Mouse (Mus musculus) MEL (cell line): ENCODE measurements around the gene Gpx4. TPM values are rescaled to one million over a fixed set of nuclear protein-coding genes. Genes with fewer than 3 reads are reported as not detected.
A peak's percentile ranks its signal among the peaks of the same experiment; 100 is the strongest.

Experiments
- DNase-seq: peaks from one replicate; pipeline ENCODE4 v3.0.0; 2011; ENCODE audit warnings: low read depth, low spot score
- H3K27ac ChIP-seq: 2 replicates; pipeline ENCODE4 v1.5.1; 2012; ENCODE audit warnings: low read depth, mild to moderate bottlenecking, control low read depth, low read length, moderate library complexity; ENCODE audit not compliant: control insufficient read depth
- H3K27me3 ChIP-seq, 2 experiments: fragments of 150-350 bp in 1 of 2; sonication (generic) in 1 of 2; 2 replicates each; pipeline ENCODE4 v1.6.1; 2012; ENCODE audit warnings: low read length in 2 of 2, mild to moderate bottlenecking in 2 of 2, improper control_type of control experiment in 1 of 2, moderate library complexity in 1 of 2; ENCODE audit not compliant: insufficient read depth in 2 of 2, control insufficient read depth in 1 of 2
- H3K36me3 ChIP-seq, 2 experiments: 2 replicates each; pipeline ENCODE4 v1.6.1; 2012 to 2014; ENCODE audit warnings: low read length in 2 of 2, improper control_type of control experiment in 1 of 2, inconsistent platforms in 1 of 2, mild to moderate bottlenecking in 1 of 2; ENCODE audit not compliant: insufficient read depth in 2 of 2, control insufficient read depth in 1 of 2
- H3K4me1 ChIP-seq, 2 experiments: fragments of 150-350 bp in 1 of 2; sonication (generic) in 1 of 2; 2 replicates each; pipeline ENCODE4 v1.6.1; 2012; ENCODE audit warnings: low read length in 2 of 2, improper control_type of control experiment in 1 of 2, mild to moderate bottlenecking in 1 of 2; ENCODE audit not compliant: insufficient read depth in 2 of 2, control insufficient read depth in 1 of 2
- H3K4me3 ChIP-seq, 2 experiments: fragments of 150-350 bp in 1 of 2; sonication (generic) in 1 of 2; 2 replicates each; pipeline ENCODE4 v1.5.1; 2012; ENCODE audit warnings: low read depth in 2 of 2, low read length in 2 of 2, mild to moderate bottlenecking in 2 of 2, moderate library complexity in 2 of 2, control low read depth in 1 of 2, improper control_type of control experiment in 1 of 2; ENCODE audit not compliant: control insufficient read depth in 1 of 2, insufficient read depth in 1 of 2
- H3K79me2 ChIP-seq: 2 replicates; pipeline ENCODE4 v1.6.1; 2012; ENCODE audit warnings: mild to moderate bottlenecking, low read length, moderate library complexity; ENCODE audit not compliant: control insufficient read depth, poor library complexity, insufficient read depth
- H3K9ac ChIP-seq: 2 replicates; pipeline ENCODE4 v1.6.1; 2012; ENCODE audit warnings: low read depth, mild to moderate bottlenecking, control low read depth, low read length, moderate library complexity; ENCODE audit not compliant: control insufficient read depth, poor library complexity, severe bottlenecking
- H3K9me3 ChIP-seq: fragments of 150-350 bp; sonication (generic); replicated peaks from 2 replicates; pipeline ENCODE4 v1.6.1; 2012; ENCODE audit warnings: mild to moderate bottlenecking, low read length, improper control_type of control experiment, moderate library complexity; ENCODE audit not compliant: insufficient read depth
- BHLHE40 ChIP-seq: IDR thresholded peaks from 2 replicates; pipeline ENCODE4 v1.6.1; 2012; ENCODE audit warnings: low read depth, mild to moderate bottlenecking, inconsistent platforms, low read length, improper control_type of control experiment, borderline replicate concordance
- GATA1 ChIP-seq: IDR thresholded peaks from 2 replicates; pipeline ENCODE4 v1.6.1; 2011; ENCODE audit warnings: low read depth, low read length, improper control_type of control experiment
- HCFC1 ChIP-seq: IDR thresholded peaks from 2 replicates; pipeline ENCODE4 v1.6.1; 2012; ENCODE audit warnings: low read depth, mild to moderate bottlenecking, inconsistent platforms, low read length, improper control_type of control experiment, moderate library complexity
- MAX ChIP-seq: IDR thresholded peaks from 2 replicates; pipeline ENCODE4 v1.6.1; 2011; ENCODE audit warnings: low read length, improper control_type of control experiment
- MEF2A ChIP-seq: IDR thresholded peaks from 2 replicates; pipeline ENCODE4 v1.6.1; 2014; ENCODE audit warnings: low read depth, mild to moderate bottlenecking, inconsistent platforms, low read length, improper control_type of control experiment; ENCODE audit not compliant: poor library complexity, insufficient replicate concordance, severe bottlenecking; ENCODE audit errors: extremely low read depth
- MXI1 ChIP-seq: IDR thresholded peaks from 2 replicates; pipeline ENCODE4 v1.6.1; 2011; ENCODE audit warnings: mild to moderate bottlenecking, low read depth, low read length, improper control_type of control experiment
- POLR2AphosphoS2 ChIP-seq: IDR thresholded peaks from 2 replicates; pipeline ENCODE4 v1.6.1; 2011; ENCODE audit warnings: low read length, improper control_type of control experiment
- POLR2AphosphoS5 ChIP-seq: IDR thresholded peaks from 2 replicates; pipeline ENCODE4 v1.6.1; 2012; ENCODE audit warnings: low read depth, borderline replicate concordance, mild to moderate bottlenecking, inconsistent platforms, low read length, moderate library complexity, mixed read lengths
- TCF12 ChIP-seq: IDR thresholded peaks from 2 replicates; pipeline ENCODE4 v1.6.1; 2014; ENCODE audit warnings: low read depth, mild to moderate bottlenecking, inconsistent platforms, low read length, improper control_type of control experiment, moderate library complexity
- USF1 ChIP-seq: IDR thresholded peaks from 2 replicates; pipeline ENCODE4 v1.6.1; 2014; ENCODE audit warnings: low read depth, mild to moderate bottlenecking, inconsistent platforms, low read length, improper control_type of control experiment, moderate library complexity
- ZC3H11A ChIP-seq: IDR thresholded peaks from 2 replicates; pipeline ENCODE4 v1.6.1; 2012; ENCODE audit warnings: low read depth, mild to moderate bottlenecking, inconsistent platforms, low read length, improper control_type of control experiment
- ZKSCAN1 ChIP-seq: IDR thresholded peaks from 2 replicates; pipeline ENCODE4 v1.6.1; 2012; ENCODE audit warnings: low read depth, mild to moderate bottlenecking, inconsistent platforms, low read length, improper control_type of control experiment, moderate library complexity
- polyA plus RNA-seq, 2 experiments: library from polyadenylated mRNA; stranded (reverse) in 1 of 2; unstranded in 1 of 2; fragments of >175 nt in 1 of 2; fragments of >200 nt in 1 of 2; gene quantifications; 2 replicates each; pipeline versions ENCODE4 v1.2.1 to v1.2.4; 2012; ENCODE audit warnings: low replicate concordance in 2 of 2, low read depth in 1 of 2; ENCODE audit not compliant: insufficient read length in 2 of 2, insufficient read depth in 1 of 2, missing spikeins in 1 of 2
- total RNA-seq: library from RNA; depleted of rRNA; stranded (reverse); fragments of 300-350 nt; gene quantifications from 2 replicates; pipeline ENCODE4 v1.2.3, GENCODE M21; 2012

The Gpx4 gene
- total and polyA plus RNA-seq, 3 experiments = 508 to 536 TPM; not detected in 1

- no peak for TF ChIP-seq GATA1
- no peak for TF ChIP-seq ZC3H11A
- peak; percentile 43; the same call in 1 of the 2 replicates for TF ChIP-seq HCFC1
- TF ChIP-seq MXI1 = no peak
- TF ChIP-seq POLR2AphosphoS2 = no peak
- TF ChIP-seq USF1 = no peak
Observed at GRCm38 (mm10) chr10:80004233-80004705, 42.7 kb upstream of the Gpx4 start (continued).

DNA sequence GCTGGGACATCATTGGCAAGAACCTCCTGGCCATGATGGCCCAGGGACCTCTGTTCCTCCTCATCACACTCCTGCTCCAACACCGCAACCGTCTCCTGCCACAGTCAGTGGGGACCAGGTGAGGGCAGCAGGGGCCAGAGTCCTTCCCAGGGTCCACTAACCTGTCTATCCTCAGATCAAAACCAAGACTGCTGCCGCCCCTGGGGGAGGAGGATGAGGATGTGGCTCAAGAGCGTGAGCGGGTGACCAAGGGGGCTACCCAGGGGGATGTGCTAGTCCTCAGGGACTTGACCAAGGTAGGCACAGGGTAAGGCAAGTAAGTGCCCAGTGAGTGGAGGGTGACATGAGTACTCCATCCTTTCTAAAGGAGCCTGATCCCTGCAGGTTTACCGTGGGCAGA lies 35.2 kb upstream of the Gpx4 start:
- no peak for DNase-seq
- H3K4me3 ChIP-seq = no peak overlapping the region
- peaks cover 2% of the 10 kb centered on the region for H3K79me2 ChIP-seq
- H3K27me3 ChIP-seq = no peaks in the 10 kb centered on the region
- no peak overlapping the region for H3K27ac ChIP-seq
- peaks cover 0 to 12% of the 10 kb centered on the region in 2 experiments; a peak in 2 of 4 replicates for H3K36me3 ChIP-seq
- no peak overlapping the region for H3K9ac ChIP-seq
- no peak for TF ChIP-seq MEF2A
- TF ChIP-seq POLR2AphosphoS5 = no peak
- TF ChIP-seq, all 39 proteins: peak for 0
- Histone ChIP-seq H3K4me1 (peaks cover 0 to 5% of the 10 kb centered on the region in 2 experiments; a peak in 2 of 4 replicates), H3K9me3 (no peaks in the 10 kb centered on the region)

GRCm38 (mm10) chr10:80013609-80014008 lies 33.4 kb upstream of the Gpx4 start:
- Histone ChIP-seq H3K79me2 (peaks cover 12% of the 10 kb centered on the region), H3K9ac (no peak overlapping the region), H3K4me1 (peaks cover 8 to 13% of the 10 kb centered on the region in 2 experiments), H3K27me3 (no peaks in the 10 kb centered on the region), H3K36me3 (peaks cover 8 to 12% of the 10 kb centered on the region in 2 experiments), H3K9me3 (no peaks in the 10 kb centered on the region), H3K4me3 (no peak overlapping the region), H3K27ac (no peak overlapping the region)
- TF ChIP-seq ZKSCAN1 (no peak), TCF12 (no peak), MXI1 (no peak), MAX (no peak), USF1 (no peak), BHLHE40 (no peak)
- no peak for DNase-seq
